Mouse (Mus musculus) gonadal fat pad, adult 2 months (tissue): Measurements from ENCODE around the gene Katnal1. TPM values are rescaled to one million over a fixed set of nuclear protein-coding genes. Genes with fewer than 3 reads are reported as not detected.

ENCODE experiments used
- polyA plus RNA-seq: library from polyadenylated mRNA; depleted of rRNA; stranded (reverse); fragments of >200 nt; gene quantifications from 2 replicates; pipeline ENCODE4 v1.2.3, GENCODE M21; 2012; rRNA removed

Katnal1 gene
- polyA plus RNA-seq, 1 experiment = 5.8 TPM

Other genes with a start within 250 kb of the Katnal1 start
- not detected in 2 replicates for gene Gm42791, start 65.8 kb upstream of the Katnal1 start, polyA plus RNA-seq